Mouse (Mus musculus) kidney, embryonic 16.5 days (tissue): ENCODE results near the gene Abcd4. TPM values are rescaled to one million over a fixed set of nuclear protein-coding genes. Genes with fewer than 3 reads are reported as not detected.

Source experiments
- ATAC-seq: fragments of 200-750 bp; cut with Nextera tagmentation; 2 replicates; pipeline ENCODE4 v1.8.0; 2017; ENCODE audit warnings: moderate TSS enrichment; ENCODE audit not compliant: low FRiP score, low TSS enrichment
- H3K27ac ChIP-seq: fragments of 300-500 bp; sonication (generic); 2 replicates; pipeline ENCODE4 v1.5.1; 2014; ENCODE audit warnings: low read length
- H3K27me3 ChIP-seq: fragments of 300-500 bp; sonication (generic); 2 replicates; pipeline ENCODE4 v1.6.1; 2014; ENCODE audit warnings: low read length, control low read depth, mixed read lengths; ENCODE audit not compliant: insufficient read depth
- H3K36me3 ChIP-seq: fragments of 300-500 bp; sonication (generic); 2 replicates; pipeline ENCODE4 v1.6.1; 2014; ENCODE audit warnings: low read length, control low read depth, mixed read lengths; ENCODE audit not compliant: insufficient read depth
- H3K4me1 ChIP-seq: fragments of 300-500 bp; sonication (generic); 2 replicates; pipeline ENCODE4 v1.6.1; 2014; ENCODE audit warnings: low read length, control low read depth, mixed read lengths; ENCODE audit not compliant: insufficient read depth
- H3K4me2 ChIP-seq: fragments of 300-500 bp; sonication (generic); replicated peaks from 2 replicates; pipeline ENCODE4 v1.6.1; 2014; ENCODE audit warnings: low read depth, low read length
- H3K4me3 ChIP-seq: fragments of 300-500 bp; sonication (generic); 2 replicates; pipeline ENCODE4 v1.5.1; 2014; ENCODE audit warnings: mild to moderate bottlenecking, low read length
- H3K9ac ChIP-seq: fragments of 300-500 bp; sonication (generic); replicated peaks from 2 replicates; pipeline ENCODE4 v1.6.1; 2014; ENCODE audit warnings: low read length
- H3K9me3 ChIP-seq: fragments of 300-500 bp; sonication (generic); 2 replicates; pipeline ENCODE4 v1.6.1; 2016; ENCODE audit warnings: low read length, control low read depth
- WGBS: fragments of 180-500 bp; shearing (Covaris S2); extraction: QIAGEN DNeasy Blood & Tissue Kit; methylation state at CpG from one replicate; pipeline ENCODE4 v1.1.7; 2014; 5-methylcytosine and 5-hydroxymethylcytosine counted together
- polyA plus RNA-seq: library from polyadenylated mRNA; unstranded; fragments of >200 nt; fragmentation: Nextera tagmentation; extraction: Ambion mirVana; gene quantifications from 2 replicates; pipeline ENCODE4 v1.2.1, GENCODE M21; 2015

The Abcd4 gene
- polyA plus RNA-seq = 22.4 and 24.6 TPM in 2 replicates

GRCm38 (mm10) chr12:84616977-84617630, at the start of gene Abcd4:
Gene Abcd4, minus strand, starts transcription at chr12:84617413.
- peak within 1 kb of the TSS; percentile 95 for H3K4me3 ChIP-seq
- peak within 1 kb of the TSS; percentile 93 for H3K9ac ChIP-seq
- WGBS = 0% methylated on average over 34 of the region's 34 CpGs
- H3K27ac ChIP-seq = peak within 1 kb of the TSS; percentile 50; the same call in 1 of the 2 replicates
- H3K4me1 ChIP-seq = peaks cover 21% of the 10 kb centered on the region
- peak; percentile 98 for ATAC-seq
- peaks cover 3% of the 10 kb centered on the region; the same call in 1 of the 2 replicates for H3K27me3 ChIP-seq
- no peaks in the 10 kb centered on the region for H3K9me3 ChIP-seq
- no peaks in the 10 kb centered on the region for H3K36me3 ChIP-seq
- H3K4me2 ChIP-seq = peak within 1 kb of the TSS; percentile 78

- Histone ChIP-seq H3K27me3 (peaks cover 4% of the 10 kb centered on the region; the same call in 1 of the 2 replicates), H3K4me3 (no peak overlapping the region), H3K4me2 (no peak overlapping the region), H3K9me3 (no peaks in the 10 kb centered on the region), H3K9ac (no peak overlapping the region), H3K36me3 (no peaks in the 10 kb centered on the region), H3K27ac (no peak overlapping the region), H3K4me1 (no peaks in the 10 kb centered on the region)
- WGBS = 19% methylated on average over 3 of the region's 3 CpGs
- no peak for ATAC-seq
These were observed 36.7 kb upstream of the Abcd4 start for GRCm38 (mm10) chr12:84653912-84654311.

- Histone ChIP-seq H3K27me3 (peaks cover 4% of the 10 kb centered on the region; the same call in 1 of the 2 replicates), H3K4me3 (no peak overlapping the region), H3K4me1 (no peaks in the 10 kb centered on the region), H3K9me3 (no peaks in the 10 kb centered on the region), H3K36me3 (no peaks in the 10 kb centered on the region), H3K27ac (no peak overlapping the region), H3K9ac (no peak overlapping the region), H3K4me2 (no peak overlapping the region)
- no peak for ATAC-seq
- WGBS = 85% methylated on average over 13 of the region's 13 CpGs
These were observed 33.0 kb upstream of the Abcd4 start for GRCm38 (mm10) chr12:84650234-84650633.

- Histone ChIP-seq H3K4me2 (no peak within 1 kb of the TSS), H3K27ac (no peak within 1 kb of the TSS)
These were observed 23.4 kb upstream of the Abcd4 start, which contains the start of gene Vrtn for GRCm38 (mm10) chr12:84640654-84641053. Gene Vrtn, plus strand, starts transcription at chr12:84641019.

GRCm38 (mm10) chr12:84640253-84640652, 23.0 kb upstream of the Abcd4 start:
- H3K9me3 ChIP-seq = no peaks in the 10 kb centered on the region
- H3K27ac ChIP-seq = no peak overlapping the region
- WGBS = 14% methylated on average over 6 of the region's 6 CpGs
- H3K9ac ChIP-seq = no peak overlapping the region
- H3K27me3 ChIP-seq = peaks cover 51% of the 10 kb centered on the region
- no peaks in the 10 kb centered on the region for H3K36me3 ChIP-seq
- H3K4me3 ChIP-seq = no peak overlapping the region
- no peak for ATAC-seq
- no peaks in the 10 kb centered on the region for H3K4me1 ChIP-seq
- H3K4me2 ChIP-seq = no peak overlapping the region

More at GRCm38 (mm10) chr12:84640654-84641053, 23.4 kb upstream of the Abcd4 start, which contains the start of gene Vrtn:
- peaks cover 51% of the 10 kb centered on the region for H3K27me3 ChIP-seq
- H3K4me3 ChIP-seq = no peak within 1 kb of the TSS
- H3K9ac ChIP-seq = no peak within 1 kb of the TSS
- H3K4me1 ChIP-seq = no peaks in the 10 kb centered on the region
- H3K9me3 ChIP-seq = no peaks in the 10 kb centered on the region
- H3K36me3 ChIP-seq = no peaks in the 10 kb centered on the region
- ATAC-seq = no peak
- 8% methylated on average over 9 of the region's 9 CpGs for WGBS

- Histone ChIP-seq H3K36me3 (no peaks in the 10 kb centered on the region), H3K27me3 (peaks cover 2% of the 10 kb centered on the region), H3K4me1 (no peaks in the 10 kb centered on the region), H3K9ac (no peak overlapping the region), H3K4me3 (no peak overlapping the region), H3K4me2 (no peak overlapping the region), H3K27ac (no peak overlapping the region), H3K9me3 (no peaks in the 10 kb centered on the region)
- ATAC-seq = no peak
- 74% methylated on average over 3 of the region's 3 CpGs for WGBS
These were observed 14.7 kb upstream of the Abcd4 start for GRCm38 (mm10) chr12:84631867-84632266.

GRCm38 (mm10) chr12:84625116-84625515, 7.9 kb upstream of the Abcd4 start:
- Histone ChIP-seq H3K4me2 (no peak overlapping the region), H3K4me3 (no peak overlapping the region), H3K4me1 (0 out of 2 replicates have a peak, but pooled peaks cover 2% of the 10 kb centered on the region), H3K27ac (no peak overlapping the region), H3K9me3 (no peaks in the 10 kb centered on the region), H3K9ac (no peak overlapping the region), H3K36me3 (no peaks in the 10 kb centered on the region), H3K27me3 (peaks cover 41% of the 10 kb centered on the region)
- no peak for ATAC-seq
- 5% methylated on average over 9 of the region's 9 CpGs for WGBS

- 34% methylated on average over 8 of the region's 8 CpGs for WGBS
These were observed 7.4 kb upstream of the Abcd4 start for GRCm38 (mm10) chr12:84624601-84625000.

GRCm38 (mm10) chr12:84620975-84621374, 3.8 kb upstream of the Abcd4 start:
- no peak for ATAC-seq
- 0 out of 2 replicates have a peak, but pooled peaks cover 8% of the 10 kb centered on the region for H3K4me1 ChIP-seq

More at GRCm38 (mm10) chr12:84624601-84625000, 7.4 kb upstream of the Abcd4 start:
- Histone ChIP-seq H3K9me3 (no peaks in the 10 kb centered on the region), H3K9ac (no peak overlapping the region), H3K27me3 (peaks cover 41% of the 10 kb centered on the region), H3K27ac (no peak overlapping the region), H3K36me3 (no peaks in the 10 kb centered on the region), H3K4me3 (no peak overlapping the region), H3K4me2 (no peak overlapping the region), H3K4me1 (0 out of 2 replicates have a peak, but pooled peaks cover 5% of the 10 kb centered on the region)
- ATAC-seq = no peak

GRCm38 (mm10) chr12:84617663-84618062, 450 bp upstream of the Abcd4 start:
- no peak overlapping the region for H3K27ac ChIP-seq
- no peaks in the 10 kb centered on the region for H3K36me3 ChIP-seq
- H3K9me3 ChIP-seq = no peaks in the 10 kb centered on the region
- ATAC-seq = peak; percentile 58; the same call in 1 of the 2 replicates
- peaks cover 15% of the 10 kb centered on the region for H3K4me1 ChIP-seq
- WGBS = 7% methylated on average over 10 of the region's 10 CpGs
- peaks cover 3% of the 10 kb centered on the region; the same call in 1 of the 2 replicates for H3K27me3 ChIP-seq
- H3K4me3 ChIP-seq = peak overlapping the region; percentile 95
- peak overlapping the region; percentile 78 for H3K4me2 ChIP-seq
- peak overlapping the region; percentile 93 for H3K9ac ChIP-seq

More at GRCm38 (mm10) chr12:84620975-84621374, 3.8 kb upstream of the Abcd4 start:
- Histone ChIP-seq H3K4me2 (no peak overlapping the region), H3K4me3 (no peak overlapping the region), H3K9ac (no peak overlapping the region), H3K27me3 (peaks cover 30% of the 10 kb centered on the region), H3K27ac (no peak overlapping the region), H3K9me3 (no peaks in the 10 kb centered on the region), H3K36me3 (no peaks in the 10 kb centered on the region)
